Mouse (Mus musculus): Measurements from ENCODE around the gene Shtn1. TPM values are rescaled to one million over a fixed set of nuclear protein-coding genes. Genes with fewer than 3 reads are reported as not detected.

Gene Shtn1
- total RNA-seq (2023): 0.74 TPM

GRCm38 (mm10) chr19:59075472-59076101 lies at the start of gene Shtn1:
Shtn1 (minus strand) TSS chr19:59076100.

GRCm38 (mm10) chr19:58942841-58943828 lies 132.8 kb downstream of the Shtn1 start, which contains the start of the genes Eno4 and Hspa12a:
Eno4 (plus strand) TSS chr19:58943425.
Hspa12a (minus strand) TSS chr19:58943654.

Other genes starting within 250 kb of the Shtn1 start
- gene Eno4, start 132.7 kb downstream of the Shtn1 start, total RNA-seq (2023): not detected
- 1.2 TPM for gene Hspa12a, start 132.4 kb downstream of the Shtn1 start, total RNA-seq (2023)
- gene Vax1, start 94.0 kb upstream of the Shtn1 start, total RNA-seq (2023): not detected
- not detected for gene Kcnk18, start 143.1 kb upstream of the Shtn1 start, total RNA-seq (2023)
- not detected for gene Slc18a2, start 184.8 kb upstream of the Shtn1 start, total RNA-seq (2023)
- 1,552 TPM for gene Rps12-ps3, start 246.2 kb upstream of the Shtn1 start, total RNA-seq (2023)